Mouse (Mus musculus) lung, embryonic 14.5 days (tissue): ENCODE results near the gene Mgarp. TPM values are rescaled to one million over a fixed set of nuclear protein-coding genes. Genes with fewer than 3 reads are reported as not detected.
"Not testable (repeated sequence)": the region's sequence is repeated elsewhere in the genome, so short reads cannot be mapped to it uniquely, and the experiment has no call there.

Experiments
- ATAC-seq: fragments of 200-750 bp; cut with Nextera tagmentation; 2 replicates; pipeline ENCODE4 v1.8.0; 2017; ENCODE audit warnings: mild to moderate bottlenecking, moderate TSS enrichment, moderate library complexity; ENCODE audit not compliant: insufficient read depth
- DNase-seq: peaks from one replicate; pipeline ENCODE4 v3.0.0-alpha.2; 2015
- H3K27ac ChIP-seq: fragments of 300-500 bp; sonication (generic); 2 replicates; pipeline ENCODE4 v1.5.1; 2014; ENCODE audit warnings: low read depth, mild to moderate bottlenecking, moderate library complexity
- H3K27me3 ChIP-seq: fragments of 300-500 bp; sonication (generic); 2 replicates; pipeline ENCODE4 v1.6.1; 2014; ENCODE audit warnings: low read length, control low read depth; ENCODE audit not compliant: insufficient read depth
- H3K36me3 ChIP-seq: fragments of 300-500 bp; sonication (generic); 2 replicates; pipeline ENCODE4 v1.6.1; 2014; ENCODE audit warnings: control low read depth; ENCODE audit not compliant: insufficient read depth
- H3K4me1 ChIP-seq: fragments of 300-500 bp; sonication (generic); 2 replicates; pipeline ENCODE4 v1.6.1; 2014; ENCODE audit warnings: antibody characterized with exemption, control low read depth; ENCODE audit not compliant: insufficient read depth
- H3K4me2 ChIP-seq: fragments of 300-500 bp; sonication (generic); 2 replicates; pipeline ENCODE4 v1.6.1; 2014; ENCODE audit warnings: mild to moderate bottlenecking
- H3K4me3 ChIP-seq: fragments of 300-500 bp; sonication (generic); 2 replicates; pipeline ENCODE4 v1.5.1; 2014; ENCODE audit warnings: low read depth, low read length
- H3K9ac ChIP-seq: fragments of 300-500 bp; sonication (generic); 2 replicates; pipeline ENCODE4 v1.6.1; 2014
- H3K9me3 ChIP-seq: fragments of 300-500 bp; sonication (generic); 2 replicates; pipeline ENCODE4 v1.6.1; 2016; ENCODE audit warnings: low read depth, low read length, control low read depth
- CTCF ChIP-seq: IDR thresholded peaks from 2 replicates; pipeline ENCODE4 v1.5.1; 2016; ENCODE audit warnings: antibody characterized with exemption, low read depth
- WGBS: fragments of 180-500 bp; shearing (Covaris S2); extraction: QIAGEN DNeasy Blood & Tissue Kit; methylation state at CpG from one replicate; pipeline ENCODE4 v1.1.7; 2014; 5-methylcytosine and 5-hydroxymethylcytosine counted together
- polyA plus RNA-seq: library from polyadenylated mRNA; unstranded; fragments of >200 nt; fragmentation: Nextera tagmentation; extraction: Ambion mirVana; gene quantifications from 2 replicates; pipeline ENCODE4 v1.2.1, GENCODE M21; 2014

Gene Mgarp
- 2.7 and 3.6 TPM in 2 replicates for polyA plus RNA-seq

GRCm38 (mm10) chr3:51396219-51397068 lies at the start of gene Mgarp:
Mgarp (minus strand) TSS chr3:51396738.
- Histone ChIP-seq H3K9me3 (no peaks in the 10 kb centered on the region), H3K27ac (peak within 1 kb of the TSS; percentile 58; the same call in 1 of the 2 replicates), H3K4me1 (no peaks in the 10 kb centered on the region), H3K27me3 (peaks cover 14% of the 10 kb centered on the region), H3K9ac (peak within 1 kb of the TSS; percentile 46), H3K36me3 (no peaks in the 10 kb centered on the region), H3K4me2 (peak within 1 kb of the TSS; percentile 78), H3K4me3 (peak within 1 kb of the TSS; percentile 47)
- 2% methylated on average over 41 of the region's 41 CpGs for WGBS
- ATAC-seq (peak; percentile 93), DNase-seq (peak; percentile 90)
- TF ChIP-seq CTCF: peak; percentile 38

GRCm38 (mm10) chr3:51434871-51435595 lies 38.5 kb upstream of the Mgarp start:
- Histone ChIP-seq H3K9me3 (no peaks in the 10 kb centered on the region), H3K4me3 (no peak overlapping the region), H3K9ac (no peak overlapping the region), H3K36me3 (peaks cover 25% of the 10 kb centered on the region), H3K4me1 (no peaks in the 10 kb centered on the region), H3K4me2 (no peak overlapping the region), H3K27me3 (no peaks in the 10 kb centered on the region), H3K27ac (no peak overlapping the region)
- DNase-seq (no peak), ATAC-seq (no peak)
- TF ChIP-seq CTCF: no peak
- WGBS: 89% methylated on average over 3 of the region's 3 CpGs

- not testable (repeated sequence) for H3K9me3 ChIP-seq, ATAC-seq, H3K4me1 ChIP-seq, H3K27me3 ChIP-seq, H3K4me3 ChIP-seq, DNase-seq, H3K9ac ChIP-seq, H3K4me2 ChIP-seq, H3K27ac ChIP-seq
- H3K36me3 ChIP-seq: peaks cover 20% of the 10 kb centered on the region
- WGBS: 81% methylated on average over 5 of the region's 5 CpGs
Observed at GRCm38 (mm10) chr3:51434364-51434763, 37.8 kb upstream of the Mgarp start.

GRCm38 (mm10) chr3:51425394-51425793 lies 28.9 kb upstream of the Mgarp start:
- Histone ChIP-seq H3K27me3 (no peaks in the 10 kb centered on the region), H3K9ac (no peak overlapping the region), H3K27ac (no peak overlapping the region), H3K9me3 (no peaks in the 10 kb centered on the region), H3K4me2 (no peak overlapping the region), H3K36me3 (no peaks in the 10 kb centered on the region), H3K4me3 (no peak overlapping the region), H3K4me1 (no peaks in the 10 kb centered on the region)
- TF ChIP-seq CTCF: no peak
- no peak for DNase-seq
- ATAC-seq: no peak

- H3K4me3 ChIP-seq: no peak overlapping the region
- no peak for ATAC-seq
- no peaks in the 10 kb centered on the region for H3K9me3 ChIP-seq
- no peak overlapping the region for H3K9ac ChIP-seq
- 72% methylated on average over 3 of the region's 3 CpGs for WGBS
- TF ChIP-seq CTCF: no peak
- H3K4me2 ChIP-seq: no peak overlapping the region
- DNase-seq: no peak
- no peak overlapping the region for H3K27ac ChIP-seq
- no peaks in the 10 kb centered on the region for H3K27me3 ChIP-seq
- 0 out of 2 replicates have a peak, but pooled peaks cover 5% of the 10 kb centered on the region for H3K4me1 ChIP-seq
- H3K36me3 ChIP-seq: no peaks in the 10 kb centered on the region
Observed at GRCm38 (mm10) chr3:51421921-51422320, 25.4 kb upstream of the Mgarp start.

DNA sequence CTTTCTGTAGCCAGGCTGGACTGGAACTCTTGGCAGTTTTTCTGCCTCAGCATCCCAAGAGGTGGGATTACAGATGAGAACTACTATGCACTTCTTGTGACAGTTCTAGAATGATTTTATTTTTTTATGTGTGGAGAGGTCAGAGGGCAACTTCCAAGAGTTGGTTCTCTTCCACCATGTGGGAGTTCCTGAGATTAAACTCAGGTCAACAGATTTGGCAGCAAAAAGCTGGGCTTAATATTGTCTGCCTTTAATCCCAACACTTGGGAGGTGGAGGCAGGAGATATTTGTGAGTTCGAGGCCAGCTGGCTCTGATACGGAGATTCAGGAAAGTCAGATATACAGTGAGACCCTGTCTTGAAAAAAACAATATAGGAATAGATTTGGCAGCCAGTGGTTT lies 21.4 kb upstream of the Mgarp start:
- Histone ChIP-seq H3K4me2 (peak overlapping the region; percentile 83), H3K4me3 (peak overlapping the region; percentile 17; the same call in 1 of the 2 replicates), H3K27me3 (no peaks in the 10 kb centered on the region), H3K36me3 (no peaks in the 10 kb centered on the region), H3K27ac (no peak overlapping the region), H3K9ac (no peak overlapping the region), H3K4me1 (peaks cover 8% of the 10 kb centered on the region; the same call in 1 of the 2 replicates), H3K9me3 (no peaks in the 10 kb centered on the region)
- ATAC-seq (no peak), DNase-seq (no peak)
- TF ChIP-seq CTCF: no peak
- 57% methylated on average over 2 of the region's 2 CpGs for WGBS

DNA sequence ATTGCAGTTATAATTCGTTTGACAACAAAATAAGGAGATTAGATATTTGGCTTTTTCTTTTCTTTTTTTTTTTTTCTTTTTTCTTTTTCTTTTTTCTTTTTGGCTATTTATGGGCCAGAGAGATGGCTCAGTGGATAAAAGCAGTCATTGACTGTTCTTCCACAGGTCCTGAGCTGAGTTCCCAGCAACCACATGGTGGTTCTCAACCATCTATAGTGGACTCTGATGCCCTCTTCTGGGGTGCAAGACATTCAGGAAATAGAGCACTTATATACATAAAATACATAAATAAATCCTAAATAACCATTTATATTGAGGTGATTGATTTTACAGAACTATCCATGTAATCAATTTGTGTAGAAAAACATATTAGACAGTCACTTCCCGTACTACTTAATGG lies 20.9 kb upstream of the Mgarp start:
- no peak overlapping the region for H3K9ac ChIP-seq
- H3K36me3 ChIP-seq: no peaks in the 10 kb centered on the region
- DNase-seq: no peak
- H3K9me3 ChIP-seq: no peaks in the 10 kb centered on the region
- TF ChIP-seq CTCF: no peak
- peak overlapping the region; percentile 83 for H3K4me2 ChIP-seq
- no peaks in the 10 kb centered on the region for H3K27me3 ChIP-seq
- 44% methylated on average over 2 of the region's 2 CpGs for WGBS
- H3K4me3 ChIP-seq: peak overlapping the region; percentile 99
- no peak overlapping the region for H3K27ac ChIP-seq
- H3K4me1 ChIP-seq: peaks cover 8% of the 10 kb centered on the region; the same call in 1 of the 2 replicates
- ATAC-seq: no peak
